Mouse (Mus musculus) liver, embryonic 14.5 days (tissue): ENCODE measurements around the gene Cdh22.

Experiments
- CTCF ChIP-seq: IDR thresholded peaks from 2 replicates; pipeline ENCODE4 v1.5.1; 2016; ENCODE audit warnings: antibody characterized with exemption, low read depth, control low read depth
- EP300 ChIP-seq: IDR thresholded peaks from 2 replicates; pipeline ENCODE4 v1.6.1; 2016; ENCODE audit warnings: antibody characterized with exemption, low read depth

DNA sequence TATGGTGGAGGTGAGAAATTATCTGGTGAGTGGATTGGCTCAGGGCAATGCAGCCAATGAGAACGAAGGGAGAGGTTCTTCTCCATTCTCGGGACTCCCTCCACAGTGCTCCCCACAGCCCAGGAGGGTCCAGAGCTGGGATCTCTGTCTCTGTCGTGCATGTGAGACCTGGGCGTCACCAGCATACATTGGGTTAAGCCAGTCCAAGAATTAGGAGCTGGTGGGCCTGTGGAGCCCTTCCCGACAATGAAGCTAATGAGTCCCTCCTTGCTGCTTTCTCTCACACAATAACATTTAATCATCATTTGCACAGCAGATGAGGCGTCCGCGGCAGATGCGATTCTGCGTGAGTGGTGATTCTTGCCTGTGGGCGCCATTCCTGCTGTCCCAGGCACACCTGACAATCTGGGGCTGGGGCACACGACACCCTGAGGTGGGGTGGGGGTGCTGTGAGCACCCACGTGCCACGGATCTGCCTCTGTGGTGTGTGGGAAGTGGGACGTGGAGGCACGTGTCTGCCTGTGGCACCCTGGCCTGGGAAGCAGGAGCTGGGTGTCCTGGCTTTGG is 129.1 kb downstream of the Cdh22 start:
- TF ChIP-seq CTCF (no peak), EP300 (no peak)
